ENCODE assay signal across 20 mouse cellular contexts in the genomic region with DNA sequence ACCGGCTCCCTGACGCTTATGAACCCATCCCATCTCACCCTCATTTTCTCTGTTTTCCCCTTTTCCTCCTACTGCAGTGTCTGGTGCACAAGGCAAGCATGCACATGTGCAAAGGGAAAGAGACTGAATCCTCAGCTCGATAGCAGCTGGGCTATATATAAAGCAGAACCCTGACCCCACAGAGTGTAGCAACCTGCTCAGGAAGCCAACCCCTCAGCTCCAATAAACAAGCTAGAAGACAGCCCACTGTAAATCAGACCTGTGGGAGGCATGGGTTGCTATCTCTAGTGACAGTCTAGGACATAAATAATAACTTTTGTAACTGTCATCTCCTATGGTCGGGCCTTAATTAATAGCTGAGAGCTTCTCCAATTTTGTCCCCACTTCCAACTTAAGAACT.
"Had no signal": no experiment of that assay in that cellular context is flagged by ENCODE, and none has a peak within 500 bp of the region (broad histone marks: within the 10 kb centered on the region; RNA-seq: fewer than 3 reads in every experiment).

No protein-coding gene starts in this region.

- H3K9me3 ChIP-seq: midbrain, embryonic 10.5 days; midbrain, embryonic 12.5 days; neural tube, embryonic 13.5 days; neural tube, embryonic 15.5 days; stomach, embryonic 15.5 days had no signal

- H3K36me3 ChIP-seq: midbrain, embryonic 10.5 days; midbrain, embryonic 12.5 days; neural tube, embryonic 13.5 days; neural tube, embryonic 15.5 days; stomach, embryonic 15.5 days had no signal

- H3K4me3 ChIP-seq: midbrain, embryonic 10.5 days; midbrain, embryonic 12.5 days; myocyte; neural tube, embryonic 13.5 days; neural tube, embryonic 15.5 days; stomach, embryonic 15.5 days had no signal

- H3K4me1 ChIP-seq: neural tube, embryonic 13.5 days; stomach, embryonic 15.5 days had no signal

- H3K4me2 ChIP-seq: lung, embryonic 14.5 days; midbrain, embryonic 12.5 days; neural tube, embryonic 13.5 days; neural tube, embryonic 15.5 days; stomach, embryonic 15.5 days had no signal

- DNase-seq: lung, adult 18-20 months; lung, embryonic 14.5 days; lung, postnatal 10 days; lung, postnatal 4 days; midbrain, embryonic 14.5 days; retina, postnatal 1 day; right cerebral cortex, adult 18-20 months; right cerebral cortex, postnatal 25 days; right cerebral cortex, postnatal 4 days; spleen, adult 18-20 months; thymus, adult 18-20 months; thymus, postnatal 14 days; thymus, postnatal 36 days had no signal

- ATAC-seq: midbrain, embryonic 16.5 days had no signal

- H3K9ac ChIP-seq: lung, embryonic 14.5 days; midbrain, embryonic 12.5 days; neural tube, embryonic 13.5 days; neural tube, embryonic 15.5 days; stomach, embryonic 15.5 days had no signal

- H3K27me3 ChIP-seq: midbrain, embryonic 12.5 days; neural tube, embryonic 13.5 days; neural tube, embryonic 15.5 days; stomach, embryonic 15.5 days had no signal

- H3K27ac ChIP-seq: midbrain, embryonic 10.5 days; midbrain, embryonic 12.5 days; neural tube, embryonic 13.5 days; neural tube, embryonic 15.5 days; stomach, embryonic 15.5 days had no signal
